Mouse (Mus musculus) spleen, adult 2 months (tissue): ENCODE measurements around the gene Josd1. TPM values are rescaled to one million over a fixed set of nuclear protein-coding genes. Genes with fewer than 3 reads are reported as not detected.

Source experiments
- DNase-seq, 2 experiments: peaks; one replicate each; pipeline versions ENCODE4 v3.0.0 to v3.0.0-alpha.2; 2012 to 2021; ENCODE audit warnings: low spot score in 2 of 2, low read depth in 1 of 2
- H3K27ac ChIP-seq: fragments of 200-500 bp; 2 replicates; pipeline ENCODE4 v1.5.1; 2012; ENCODE audit warnings: low read length, inconsistent platforms; ENCODE audit not compliant: insufficient read depth
- H3K27me3 ChIP-seq: fragments of 200-500 bp; 2 replicates; pipeline ENCODE4 v1.6.1; 2012; ENCODE audit warnings: mild to moderate bottlenecking, moderate library complexity, low read length, inconsistent platforms; ENCODE audit not compliant: control insufficient read depth, insufficient read depth
- H3K36me3 ChIP-seq: fragments of 200-500 bp; 2 replicates; pipeline ENCODE4 v1.6.1; 2012; ENCODE audit warnings: mild to moderate bottlenecking, low read length, inconsistent platforms; ENCODE audit not compliant: control insufficient read depth, insufficient read depth
- H3K4me1 ChIP-seq: fragments of 200-500 bp; 2 replicates; pipeline ENCODE4 v1.6.1; 2011; ENCODE audit warnings: inconsistent platforms; ENCODE audit not compliant: control insufficient read depth, insufficient read depth, insufficient read length
- H3K4me3 ChIP-seq: fragments of 200-500 bp; 2 replicates; pipeline ENCODE4 v1.5.1; 2011; ENCODE audit warnings: mild to moderate bottlenecking, inconsistent platforms; ENCODE audit not compliant: insufficient read depth, insufficient read length; ENCODE audit errors: extremely low read depth
- CTCF ChIP-seq: fragments of 200-500 bp; IDR thresholded peaks from 2 replicates; pipeline ENCODE4 v1.5.1; 2011; ENCODE audit warnings: mild to moderate bottlenecking, inconsistent platforms; ENCODE audit not compliant: insufficient read depth, insufficient read length, insufficient replicate concordance; ENCODE audit errors: extremely low read depth
- POLR2A ChIP-seq: fragments of 200-500 bp; IDR thresholded peaks from 2 replicates; pipeline ENCODE4 v1.6.1; 2011; ENCODE audit warnings: low read depth, low read length, inconsistent platforms
- WGBS: fragments of 180-500 bp; shearing (Covaris S2); methylation state at CpG from one replicate; pipeline ENCODE4 v1.1.7; 2018; 5-methylcytosine and 5-hydroxymethylcytosine counted together
- polyA plus RNA-seq: library from polyadenylated mRNA; depleted of rRNA; stranded (reverse); fragments of >200 nt; gene quantifications from 2 replicates; pipeline ENCODE4 v1.2.3, GENCODE M21; 2012

The Josd1 gene
- polyA plus RNA-seq, 1 experiment = 11.5 TPM

GRCm38 (mm10) chr15:79715646-79716045 is 27.9 kb upstream of the Josd1 start:
- Histone ChIP-seq H3K4me1 (no peaks in the 10 kb centered on the region), H3K27me3 (no peaks in the 10 kb centered on the region), H3K27ac (no peak overlapping the region), H3K36me3 (peaks cover 65% of the 10 kb centered on the region), H3K4me3 (no peak overlapping the region)
- no peak for DNase-seq
- TF ChIP-seq CTCF (no peak), POLR2A (no peak)
- 94% methylated on average over 7 of the region's 7 CpGs for WGBS

GRCm38 (mm10) chr15:79708229-79708822 is 20.6 kb upstream of the Josd1 start:
- no peak for TF ChIP-seq POLR2A
- no peak for TF ChIP-seq CTCF
- no peak overlapping the region for H3K27ac ChIP-seq
- no peak overlapping the region for H3K4me3 ChIP-seq
- no peaks in the 10 kb centered on the region for H3K4me1 ChIP-seq
- no peak for DNase-seq
- H3K36me3 ChIP-seq = peaks cover 40% of the 10 kb centered on the region
- WGBS = 90% methylated on average over 5 of the region's 5 CpGs
- no peaks in the 10 kb centered on the region for H3K27me3 ChIP-seq

- H3K27me3 ChIP-seq = no peaks in the 10 kb centered on the region
- H3K36me3 ChIP-seq = peaks cover 29% of the 10 kb centered on the region
- 90% methylated on average over 17 of the region's 17 CpGs for WGBS
- no peak overlapping the region for H3K27ac ChIP-seq
- H3K4me3 ChIP-seq = no peak overlapping the region
- no peak for DNase-seq
- TF ChIP-seq CTCF (no peak), POLR2A (no peak)
- H3K4me1 ChIP-seq = no peaks in the 10 kb centered on the region
These were observed 19.0 kb upstream of the Josd1 start for GRCm38 (mm10) chr15:79706603-79707214.

DNA sequence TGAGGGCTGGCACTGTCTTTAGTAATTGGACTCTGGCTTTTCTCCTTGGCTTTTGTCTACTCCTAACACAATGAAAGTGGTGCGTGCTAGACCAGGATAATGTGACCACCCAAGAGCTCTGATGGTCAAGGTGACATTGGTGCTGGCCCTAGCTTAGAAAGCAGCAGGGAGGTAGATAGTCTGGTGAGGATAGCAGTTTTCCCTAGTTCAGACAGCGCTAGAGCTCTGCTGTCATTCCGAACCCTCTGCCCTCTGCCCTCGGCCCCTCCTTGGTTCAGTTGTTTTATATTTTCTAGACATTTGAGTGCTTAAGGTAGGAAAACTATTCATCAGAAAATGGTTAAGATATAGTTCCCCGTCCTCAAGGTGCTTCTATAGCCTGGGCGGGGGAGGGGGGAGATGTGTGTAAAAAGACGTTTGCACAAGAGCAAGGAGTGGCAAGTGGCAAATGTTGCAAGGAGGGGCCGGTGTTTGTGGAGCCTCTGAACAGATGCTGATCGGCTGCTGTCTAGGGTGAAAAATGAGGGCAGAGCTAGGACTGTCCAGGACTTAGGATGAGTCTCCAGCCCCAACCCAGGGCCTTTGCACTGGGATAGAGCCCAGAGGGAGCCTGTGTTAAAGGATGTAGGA is 10.0 kb upstream of the Josd1 start:
- no peak overlapping the region for H3K27ac ChIP-seq
- H3K4me3 ChIP-seq = no peak overlapping the region
- H3K4me1 ChIP-seq = peaks cover 9% of the 10 kb centered on the region; the same call in 1 of the 2 replicates
- TF ChIP-seq CTCF = no peak
- no peak for TF ChIP-seq POLR2A
- no peak for DNase-seq
- H3K27me3 ChIP-seq = no peaks in the 10 kb centered on the region
- WGBS = 88% methylated on average over 9 of the region's 9 CpGs
- peaks cover 6% of the 10 kb centered on the region for H3K36me3 ChIP-seq

DNA sequence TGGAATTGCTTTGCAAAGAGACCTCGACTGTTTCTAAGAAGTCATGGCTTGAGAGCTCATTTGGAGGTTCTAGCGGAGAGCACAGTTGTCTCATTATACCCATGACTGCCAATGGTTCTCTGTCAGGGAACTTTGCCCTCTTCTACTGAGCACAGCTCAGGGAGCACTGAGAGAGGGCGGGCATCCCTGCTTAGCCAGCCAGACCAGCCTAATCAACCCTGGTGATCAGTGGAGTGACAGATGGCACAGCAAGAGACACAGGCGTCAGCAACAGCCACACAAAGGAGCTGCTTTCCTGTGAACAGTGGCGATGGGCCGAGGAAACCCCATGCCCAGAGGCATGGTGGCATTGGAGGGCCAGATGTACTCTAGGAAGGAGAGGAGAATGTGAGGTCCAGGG is 9.3 kb upstream of the Josd1 start:
- no peak overlapping the region for H3K27ac ChIP-seq
- no peaks in the 10 kb centered on the region for H3K27me3 ChIP-seq
- H3K36me3 ChIP-seq = peaks cover 6% of the 10 kb centered on the region
- H3K4me1 ChIP-seq = peaks cover 9% of the 10 kb centered on the region; the same call in 1 of the 2 replicates
- no peak overlapping the region for H3K4me3 ChIP-seq
- TF ChIP-seq POLR2A (no peak), CTCF (no peak)
- DNase-seq = no peak
- WGBS = 89% methylated on average over 6 of the region's 6 CpGs

DNA sequence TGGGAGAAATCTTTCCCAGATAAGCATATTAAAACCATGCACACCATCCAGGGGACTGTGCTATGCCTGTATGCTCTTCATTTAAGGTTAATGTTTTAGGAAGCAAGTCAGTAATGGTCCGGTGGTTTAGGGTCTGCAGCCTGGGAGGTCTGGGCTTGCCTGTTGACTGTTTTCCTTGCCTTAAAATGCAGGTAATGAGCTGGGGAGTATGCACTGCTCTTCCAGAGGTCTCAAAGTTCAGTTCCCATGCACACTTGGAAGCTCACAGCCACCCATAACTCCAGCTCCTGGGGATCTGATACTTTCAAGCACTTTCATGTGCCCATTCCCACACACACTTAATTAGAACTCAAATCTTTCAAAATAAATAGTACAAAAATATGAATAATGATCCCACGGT is 8.8 kb upstream of the Josd1 start:
- Histone ChIP-seq H3K36me3 (peaks cover 6% of the 10 kb centered on the region), H3K4me1 (peaks cover 11% of the 10 kb centered on the region; the same call in 1 of the 2 replicates), H3K27me3 (no peaks in the 10 kb centered on the region), H3K4me3 (no peak overlapping the region), H3K27ac (no peak overlapping the region)
- DNase-seq = no peak
- TF ChIP-seq POLR2A (no peak), CTCF (no peak)
- 95% methylated on average over 2 of the region's 2 CpGs for WGBS

DNA sequence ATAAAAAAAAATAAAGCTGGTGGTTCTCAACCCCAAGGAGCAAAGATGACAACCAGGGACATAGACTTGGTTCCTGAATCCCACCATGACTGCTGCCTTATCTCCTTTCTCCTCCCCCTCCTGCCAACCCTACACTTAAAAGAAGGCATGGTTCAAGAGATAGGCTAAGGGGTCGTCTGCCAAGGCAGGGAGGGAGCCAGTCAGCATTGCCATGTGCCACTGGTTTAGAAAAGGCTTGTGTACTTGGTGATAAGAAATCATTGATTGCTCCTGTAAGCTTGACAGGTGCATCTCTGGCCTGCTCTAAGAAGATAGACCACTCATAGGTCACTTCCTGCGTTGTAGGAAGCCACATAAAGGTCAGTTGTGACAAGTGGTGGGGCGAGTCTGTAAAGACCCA is 7.8 kb upstream of the Josd1 start:
- no peak overlapping the region for H3K4me3 ChIP-seq
- H3K4me1 ChIP-seq = peaks cover 11% of the 10 kb centered on the region; the same call in 1 of the 2 replicates
- H3K27ac ChIP-seq = no peak overlapping the region
- no peak for DNase-seq
- no peaks in the 10 kb centered on the region for H3K27me3 ChIP-seq
- 75% methylated on average over 3 of the region's 3 CpGs for WGBS
- H3K36me3 ChIP-seq = peaks cover 6% of the 10 kb centered on the region
- no peak for TF ChIP-seq CTCF
- no peak for TF ChIP-seq POLR2A
